Mouse (Mus musculus): Measurements from ENCODE around the gene Chst7.

Gene Chst7

GRCm38 (mm10) chrX:20059381-20059971, at the start of gene Chst7:
Gene Chst7 (plus strand): TSS chrX:20059560.
- DNase-seq (ENCODE audit: low spot score) = peak; percentile 36

GRCm38 (mm10) chrX:20012211-20012610, 47.1 kb upstream of the Chst7 start:
- DNase-seq (ENCODE audit: low spot score) = no peak

GRCm38 (mm10) chrX:20020942-20021341, 38.4 kb upstream of the Chst7 start:
- no peak for DNase-seq (ENCODE audit: low spot score)

- DNase-seq (ENCODE audit: low spot score) = peak; percentile 9
Measured at GRCm38 (mm10) chrX:20060096-20060768, 872 bp downstream of the Chst7 start.

GRCm38 (mm10) chrX:20060769-20061315, 1.5 kb downstream of the Chst7 start:
- DNase-seq (ENCODE audit: low spot score) = peak; percentile 2

GRCm38 (mm10) chrX:20061764-20062480, 2.6 kb downstream of the Chst7 start:
- no peak for DNase-seq (ENCODE audit: low spot score)

GRCm38 (mm10) chrX:20066636-20067035, 7.3 kb downstream of the Chst7 start:
- DNase-seq (ENCODE audit: low spot score) = no peak

GRCm38 (mm10) chrX:20070196-20070595, 10.8 kb downstream of the Chst7 start:
- DNase-seq (ENCODE audit: low spot score) = no peak

GRCm38 (mm10) chrX:20117717-20118116, 58.4 kb downstream of the Chst7 start:
- DNase-seq (ENCODE audit: low spot score) = no peak

- DNase-seq (ENCODE audit: low spot score) = no peak
Measured at GRCm38 (mm10) chrX:20125481-20125880, 66.1 kb downstream of the Chst7 start.

GRCm38 (mm10) chrX:20128951-20129350, 69.6 kb downstream of the Chst7 start:
- DNase-seq (ENCODE audit: low spot score) = no peak

GRCm38 (mm10) chrX:20129466-20129865, 70.1 kb downstream of the Chst7 start:
- DNase-seq (ENCODE audit: low spot score) = no peak
